Mouse (Mus musculus) CH12.LX (cell line): ENCODE measurements around the gene Ell.

Experiments
- BHLHE40 ChIP-seq: IDR thresholded peaks from 2 replicates; pipeline ENCODE4 v1.6.1; 2011; ENCODE audit warnings: mild to moderate bottlenecking, low read depth, low read length, improper control_type of control experiment
- CTCF ChIP-seq, 2 experiments: IDR thresholded peaks in 1 of 2; conservative IDR thresholded peaks in 1 of 2; 2 replicates each; pipeline ENCODE4 v1.5.1; 2011 to 2012; ENCODE audit warnings: low read depth in 2 of 2, low read length in 2 of 2, improper control_type of control experiment in 1 of 2, inconsistent platforms in 1 of 2, mild to moderate bottlenecking in 1 of 2, moderate library complexity in 1 of 2
- EP300 ChIP-seq: IDR thresholded peaks from 2 replicates; pipeline ENCODE4 v1.6.1; 2011; ENCODE audit warnings: low read length, improper control_type of control experiment
- JUND ChIP-seq: conservative IDR thresholded peaks from 2 replicates; pipeline ENCODE4 v1.6.1; 2011; ENCODE audit warnings: low read depth, low read length, improper control_type of control experiment
- KAT2A ChIP-seq: IDR thresholded peaks from 2 replicates; pipeline ENCODE4 v1.6.1; 2012; ENCODE audit warnings: low read length, improper control_type of control experiment, inconsistent platforms; ENCODE audit not compliant: insufficient replicate concordance
- MAX ChIP-seq: IDR thresholded peaks from 2 replicates; pipeline ENCODE4 v1.6.1; 2011; ENCODE audit warnings: low read length, improper control_type of control experiment
- MAZ ChIP-seq: IDR thresholded peaks from 2 replicates; pipeline ENCODE4 v1.6.1; 2012; ENCODE audit warnings: low read depth, mild to moderate bottlenecking, inconsistent platforms, low read length, improper control_type of control experiment, moderate library complexity
- MEF2A ChIP-seq: IDR thresholded peaks from 2 replicates; pipeline ENCODE4 v1.6.1; 2014; ENCODE audit warnings: low read depth, mild to moderate bottlenecking, inconsistent platforms, low read length, improper control_type of control experiment, borderline replicate concordance
- POLR2AphosphoS2 ChIP-seq: IDR thresholded peaks from 2 replicates; pipeline ENCODE4 v1.6.1; 2011; ENCODE audit warnings: low read depth, low read length, improper control_type of control experiment
- RAD21 ChIP-seq: IDR thresholded peaks from 2 replicates; pipeline ENCODE4 v1.6.1; 2011; ENCODE audit warnings: low read depth, mild to moderate bottlenecking, low read length, improper control_type of control experiment, moderate library complexity
- SIN3A ChIP-seq: IDR thresholded peaks from 2 replicates; pipeline ENCODE4 v1.6.1; 2012; ENCODE audit warnings: low read length, improper control_type of control experiment, inconsistent platforms
- TBP ChIP-seq: conservative IDR thresholded peaks from 2 replicates; pipeline ENCODE4 v1.6.1; 2011; ENCODE audit warnings: low read depth, low read length, improper control_type of control experiment
- USF1 ChIP-seq: IDR thresholded peaks from 2 replicates; pipeline ENCODE4 v1.6.1; 2014; ENCODE audit warnings: low read depth, mild to moderate bottlenecking, inconsistent platforms, low read length, improper control_type of control experiment
- USF2 ChIP-seq: conservative IDR thresholded peaks from 2 replicates; pipeline ENCODE4 v1.6.1; 2011; ENCODE audit warnings: low read depth, low read length, improper control_type of control experiment

DNA sequence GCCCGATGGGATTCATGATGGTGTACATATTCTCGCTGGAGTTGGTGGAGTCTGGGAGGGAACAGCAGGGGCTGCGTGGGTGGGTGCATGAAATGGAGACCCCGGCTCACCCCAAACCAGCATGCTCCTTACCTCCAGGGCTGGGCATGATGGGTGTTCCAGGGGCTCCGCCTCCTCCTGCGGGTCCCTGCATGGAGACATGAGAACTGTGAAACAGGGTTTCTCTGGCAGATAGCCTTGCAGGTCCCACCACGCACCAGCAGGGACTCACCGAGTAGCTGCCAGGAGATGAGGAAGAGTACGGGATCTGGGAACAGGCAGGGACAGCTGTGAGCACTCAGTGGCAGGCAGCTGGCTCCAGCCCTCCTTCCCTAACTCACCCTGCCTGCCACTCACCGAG lies 59.5 kb downstream of the Ell start:
- TF ChIP-seq TBP, result no peak
- TF ChIP-seq MAZ, result no peak
- no peak for TF ChIP-seq BHLHE40
- TF ChIP-seq MEF2A, result no peak
- TF ChIP-seq CTCF (conservative IDR thresholded peaks at IDR 0.05 in 1 of 2, IDR thresholded peaks at IDR 0.05 in 1 of 2; ENCODE audit: low read depth in 2 of 2, low read length in 2 of 2), result no peak
- no peak for TF ChIP-seq KAT2A
- TF ChIP-seq JUND, result no peak
- TF ChIP-seq USF2, result no peak
- TF ChIP-seq EP300, result no peak
- TF ChIP-seq POLR2AphosphoS2, result no peak
- TF ChIP-seq RAD21, result no peak
- no peak for TF ChIP-seq USF1
- no peak for TF ChIP-seq MAX
- TF ChIP-seq SIN3A, result no peak
